Mouse (Mus musculus) midbrain, postnatal 0 days (tissue): ENCODE data around the gene Bfsp1. TPM values are rescaled to one million over a fixed set of nuclear protein-coding genes. Genes with fewer than 3 reads are reported as not detected.

Source experiments
- ATAC-seq: fragments of 200-750 bp; cut with Nextera tagmentation; 2 replicates; pipeline ENCODE4 v1.8.0; 2017; ENCODE audit warnings: moderate number of reproducible peaks, mild to moderate bottlenecking, moderate TSS enrichment, moderate library complexity; ENCODE audit not compliant: low FRiP score
- DNase-seq: peaks from one replicate; pipeline ENCODE4 v3.0.0-alpha.2; 2015; ENCODE audit warnings: low spot score
- H3K27ac ChIP-seq: fragments of 300-500 bp; sonication (generic); 2 replicates; pipeline ENCODE4 v1.5.1; 2014; ENCODE audit warnings: low read depth, mild to moderate bottlenecking, low read length, mixed read lengths
- H3K27me3 ChIP-seq: fragments of 300-500 bp; sonication (generic); 2 replicates; pipeline ENCODE4 v1.6.1; 2014; ENCODE audit warnings: low read length, control low read depth, mixed read lengths; ENCODE audit not compliant: insufficient read depth
- H3K36me3 ChIP-seq: fragments of 300-500 bp; sonication (generic); 2 replicates; pipeline ENCODE4 v1.6.1; 2014; ENCODE audit warnings: low read length, control low read depth, mixed read lengths; ENCODE audit not compliant: insufficient read depth
- H3K4me1 ChIP-seq: fragments of 300-500 bp; sonication (generic); 2 replicates; pipeline ENCODE4 v1.6.1; 2014; ENCODE audit warnings: mild to moderate bottlenecking, control low read depth, antibody characterized with exemption, low read length, mixed read lengths; ENCODE audit not compliant: insufficient read depth
- H3K4me2 ChIP-seq: fragments of 300-500 bp; sonication (generic); 2 replicates; pipeline ENCODE4 v1.6.1; 2014; ENCODE audit warnings: low read depth, mild to moderate bottlenecking, low read length, mixed read lengths; ENCODE audit not compliant: poor library complexity, severe bottlenecking
- H3K4me3 ChIP-seq: fragments of 300-500 bp; sonication (generic); 2 replicates; pipeline ENCODE4 v1.5.1; 2014; ENCODE audit warnings: low read depth, mild to moderate bottlenecking, low read length, moderate library complexity
- H3K9ac ChIP-seq: fragments of 300-500 bp; sonication (generic); replicated peaks from 2 replicates; pipeline ENCODE4 v1.6.1; 2014; ENCODE audit warnings: mild to moderate bottlenecking, low read length, moderate library complexity, mixed read lengths; ENCODE audit not compliant: poor library complexity, severe bottlenecking
- H3K9me3 ChIP-seq: fragments of 300-500 bp; sonication (generic); 2 replicates; pipeline ENCODE4 v1.6.1; 2016; ENCODE audit warnings: low read length, control low read depth
- CTCF ChIP-seq: IDR thresholded peaks from 2 replicates; pipeline ENCODE4 v1.5.1; 2016; ENCODE audit warnings: antibody characterized with exemption, mild to moderate bottlenecking
- WGBS: fragments of 180-500 bp; shearing (Covaris S2); extraction: QIAGEN DNeasy Blood & Tissue Kit; methylation state at CpG from one replicate; pipeline ENCODE4 v1.1.7; 2014; 5-methylcytosine and 5-hydroxymethylcytosine counted together
- polyA plus RNA-seq: library from polyadenylated mRNA; unstranded; fragments of >200 nt; fragmentation: Nextera tagmentation; extraction: Ambion mirVana; gene quantifications from 2 replicates; pipeline ENCODE4 v1.2.1, GENCODE M21; 2015
- total RNA-seq: library from RNA; depleted of rRNA; stranded (reverse); fragments of >200 nt; gene quantifications from 2 replicates; pipeline ENCODE4 v1.2.3, GENCODE M21; 2014

Gene Bfsp1
- total and polyA plus RNA-seq, 2 experiments from 2014 or later: 1.5 to 2.5 TPM

- no peaks in the 10 kb centered on the region for H3K9me3 ChIP-seq
- no peak for ATAC-seq
- H3K4me1 ChIP-seq: 0 out of 2 replicates have a peak, but pooled peaks cover 2% of the 10 kb centered on the region
- no peaks in the 10 kb centered on the region for H3K36me3 ChIP-seq
- TF ChIP-seq CTCF: peak; percentile 60
- no peak overlapping the region for H3K9ac ChIP-seq
- 77% methylated on average over 5 of the region's 5 CpGs for WGBS
- H3K27me3 ChIP-seq: no peaks in the 10 kb centered on the region
- no peak overlapping the region for H3K4me3 ChIP-seq
- no peak overlapping the region for H3K4me2 ChIP-seq
- peak; percentile 10 for DNase-seq
- H3K27ac ChIP-seq: no peak overlapping the region
These were observed 24.3 kb downstream of the Bfsp1 start for GRCm38 (mm10) chr2:143838698-143839097.

- ATAC-seq (peak; percentile 63; the same call in 1 of the 2 replicates), DNase-seq (peak; percentile 89)
- H3K27ac ChIP-seq: no peak overlapping the region
- H3K36me3 ChIP-seq: no peaks in the 10 kb centered on the region
- H3K4me1 ChIP-seq: 0 out of 2 replicates have a peak, but pooled peaks cover 2% of the 10 kb centered on the region
- H3K27me3 ChIP-seq: no peaks in the 10 kb centered on the region
- peak overlapping the region; percentile 45 for H3K4me2 ChIP-seq
- no peak overlapping the region for H3K9ac ChIP-seq
- WGBS: 1% methylated on average over 8 of the region's 8 CpGs
- H3K9me3 ChIP-seq: no peaks in the 10 kb centered on the region
- H3K4me3 ChIP-seq: peak overlapping the region; percentile 18; the same call in 1 of the 2 replicates
- peak; percentile 91 for TF ChIP-seq CTCF
These were observed 25.7 kb downstream of the Bfsp1 start for GRCm38 (mm10) chr2:143837291-143837701.

GRCm38 (mm10) chr2:143835820-143836219 is 27.2 kb downstream of the Bfsp1 start:
- 0 out of 2 replicates have a peak, but pooled peaks cover 2% of the 10 kb centered on the region for H3K4me1 ChIP-seq
- 87% methylated on average over 7 of the region's 7 CpGs for WGBS
- no peak overlapping the region for H3K4me2 ChIP-seq
- no peaks in the 10 kb centered on the region for H3K27me3 ChIP-seq
- no peak for TF ChIP-seq CTCF
- ATAC-seq (no peak), DNase-seq (no peak)
- H3K27ac ChIP-seq: no peak overlapping the region
- no peak overlapping the region for H3K4me3 ChIP-seq
- no peak overlapping the region for H3K9ac ChIP-seq
- H3K36me3 ChIP-seq: no peaks in the 10 kb centered on the region
- no peaks in the 10 kb centered on the region for H3K9me3 ChIP-seq

GRCm38 (mm10) chr2:143834082-143834481 is 28.9 kb downstream of the Bfsp1 start:
- 0 out of 2 replicates have a peak, but pooled peaks cover 2% of the 10 kb centered on the region for H3K4me1 ChIP-seq
- ATAC-seq: no peak
- H3K27ac ChIP-seq: no peak overlapping the region
- no peaks in the 10 kb centered on the region for H3K9me3 ChIP-seq
- no peaks in the 10 kb centered on the region for H3K36me3 ChIP-seq
- WGBS: 90% methylated on average over 6 of the region's 6 CpGs
- no peak for TF ChIP-seq CTCF
- no peak overlapping the region for H3K4me3 ChIP-seq
- H3K9ac ChIP-seq: no peak overlapping the region
- no peak for DNase-seq
- no peaks in the 10 kb centered on the region for H3K27me3 ChIP-seq
- no peak overlapping the region for H3K4me2 ChIP-seq

- TF ChIP-seq CTCF: no peak
- H3K9ac ChIP-seq: no peak overlapping the region
- no peaks in the 10 kb centered on the region for H3K36me3 ChIP-seq
- H3K27ac ChIP-seq: no peak overlapping the region
- no peaks in the 10 kb centered on the region for H3K9me3 ChIP-seq
- DNase-seq: no peak
- WGBS: 78% methylated on average over 5 of the region's 5 CpGs
- 0 out of 2 replicates have a peak, but pooled peaks cover 2% of the 10 kb centered on the region for H3K4me1 ChIP-seq
- no peak for ATAC-seq
- no peak overlapping the region for H3K4me2 ChIP-seq
- H3K27me3 ChIP-seq: no peaks in the 10 kb centered on the region
- H3K4me3 ChIP-seq: no peak overlapping the region
These were observed 30.3 kb downstream of the Bfsp1 start for GRCm38 (mm10) chr2:143832721-143833120.

- DNase-seq (no peak), ATAC-seq (no peak)
- no peaks in the 10 kb centered on the region for H3K27me3 ChIP-seq
- H3K4me2 ChIP-seq: no peak overlapping the region
- TF ChIP-seq CTCF: no peak
- 78% methylated on average over 17 of the region's 17 CpGs for WGBS
- H3K4me1 ChIP-seq: no peaks in the 10 kb centered on the region
- no peak overlapping the region for H3K4me3 ChIP-seq
- no peaks in the 10 kb centered on the region for H3K9me3 ChIP-seq
- H3K27ac ChIP-seq: no peak overlapping the region
- no peaks in the 10 kb centered on the region for H3K36me3 ChIP-seq
- no peak overlapping the region for H3K9ac ChIP-seq
These were observed 31.3 kb downstream of the Bfsp1 start for GRCm38 (mm10) chr2:143831645-143832044.
